Comparison of ENCODE assay signal across 19 mouse cellular contexts in genomic region chr10:6562516-6562915, GRCm38 (mm10).
"Had no signal": no experiment of that assay in that cellular context is flagged by ENCODE, and none has a peak within 500 bp of the region (broad histone marks: within the 10 kb centered on the region; RNA-seq: fewer than 3 reads in every experiment).

No protein-coding gene starts in this region.

- H3K4me1 ChIP-seq: midbrain, embryonic 10.5 days; midbrain, embryonic 12.5 days; neural tube, embryonic 13.5 days; neural tube, embryonic 15.5 days had no signal

- H3K9ac ChIP-seq: lung, embryonic 14.5 days; midbrain, embryonic 12.5 days; neural tube, embryonic 13.5 days; neural tube, embryonic 15.5 days had no signal

- H3K27me3 ChIP-seq: midbrain, embryonic 12.5 days; neural tube, embryonic 13.5 days; neural tube, embryonic 15.5 days had no signal

- H3K36me3 ChIP-seq: midbrain, embryonic 10.5 days; midbrain, embryonic 12.5 days; neural tube, embryonic 13.5 days; neural tube, embryonic 15.5 days had no signal

- DNase-seq: lung, adult 18-20 months; lung, embryonic 14.5 days; lung, postnatal 10 days; lung, postnatal 4 days; midbrain, embryonic 14.5 days; retina, postnatal 1 day; right cerebral cortex, adult 18-20 months; right cerebral cortex, postnatal 25 days; right cerebral cortex, postnatal 4 days; spleen, adult 18-20 months; thymus, adult 18-20 months; thymus, postnatal 14 days; thymus, postnatal 36 days had no signal

- ATAC-seq: midbrain, embryonic 16.5 days had no signal

- H3K9me3 ChIP-seq: midbrain, embryonic 12.5 days; neural tube, embryonic 13.5 days; neural tube, embryonic 15.5 days had no signal

- H3K4me2 ChIP-seq: lung, embryonic 14.5 days; midbrain, embryonic 12.5 days; neural tube, embryonic 13.5 days; neural tube, embryonic 15.5 days had no signal

- H3K4me3 ChIP-seq: midbrain, embryonic 10.5 days; midbrain, embryonic 12.5 days; myocyte; neural tube, embryonic 13.5 days; neural tube, embryonic 15.5 days had no signal

- H3K27ac ChIP-seq: midbrain, embryonic 10.5 days; midbrain, embryonic 12.5 days; neural tube, embryonic 13.5 days; neural tube, embryonic 15.5 days had no signal
